Mouse (Mus musculus): ENCODE results near the gene C8g. TPM values are rescaled to one million over a fixed set of nuclear protein-coding genes. Genes with fewer than 3 reads are reported as not detected.
A peak's percentile ranks its signal among the peaks of the same experiment; 100 is the strongest.

The C8g gene
- polyA plus RNA-seq, 2 experiments from 2014 or later, result 4.5 to 4.6 TPM

DNA sequence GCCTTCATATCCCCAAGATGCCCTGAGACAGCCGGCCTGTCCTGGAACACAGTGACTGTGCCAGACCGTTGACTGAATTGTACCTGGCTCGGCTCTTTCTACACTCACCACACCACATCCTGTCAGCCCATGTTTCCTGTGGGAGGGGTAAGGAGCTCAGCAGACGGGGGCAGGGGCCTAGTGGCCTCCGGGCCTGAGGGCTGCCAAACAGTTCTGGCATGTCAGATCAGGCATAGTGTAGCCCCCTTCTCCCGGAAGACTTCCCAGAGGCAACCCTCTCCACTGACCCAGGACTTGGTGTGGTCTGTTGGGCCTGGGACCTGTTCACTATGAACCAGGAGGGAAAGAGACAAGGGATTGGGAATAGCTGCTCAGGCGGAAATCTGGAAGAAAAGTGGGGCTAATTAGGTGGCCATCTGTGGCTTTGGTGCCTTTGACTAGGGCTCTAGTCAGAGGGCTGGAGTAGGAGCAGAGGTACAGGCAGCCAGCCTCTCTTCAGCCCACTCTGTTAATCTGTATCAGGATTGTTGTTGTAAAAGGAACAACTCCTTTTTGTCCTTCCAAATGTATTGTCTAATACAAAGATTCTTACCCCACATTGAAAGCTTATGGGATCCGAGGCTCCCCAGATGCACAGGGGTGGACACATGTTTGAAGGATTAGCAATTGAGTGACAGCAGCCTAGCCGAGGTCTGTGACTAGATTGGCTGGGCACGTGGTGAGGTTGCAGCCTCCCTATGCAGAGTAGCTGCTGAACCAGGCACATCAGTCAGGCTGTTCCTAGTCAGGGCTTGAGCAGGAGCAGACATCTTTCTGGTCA is 35.5 kb downstream of the C8g start:
- ATAC-seq, result peak; percentile 85

DNA sequence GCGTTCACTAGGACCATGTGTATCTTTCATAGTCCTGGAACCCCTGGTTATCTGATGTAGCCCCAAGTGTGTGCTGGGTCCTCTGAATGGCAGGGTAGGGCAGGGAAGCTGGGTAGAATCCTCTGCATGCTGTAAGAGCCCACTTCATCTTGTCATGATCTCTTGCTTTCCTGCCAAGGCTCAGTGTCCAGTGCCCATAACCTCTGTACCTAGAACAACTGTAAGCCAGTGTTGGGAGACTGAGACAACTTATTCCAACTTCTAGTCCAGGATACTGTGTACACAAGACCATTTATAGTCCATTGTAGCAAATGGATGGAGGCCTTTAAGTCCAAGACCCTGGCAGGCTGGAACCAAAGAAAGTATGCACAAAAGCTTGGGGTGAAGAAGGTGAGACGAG is 36.3 kb downstream of the C8g start:
- no peak for ATAC-seq

DNA sequence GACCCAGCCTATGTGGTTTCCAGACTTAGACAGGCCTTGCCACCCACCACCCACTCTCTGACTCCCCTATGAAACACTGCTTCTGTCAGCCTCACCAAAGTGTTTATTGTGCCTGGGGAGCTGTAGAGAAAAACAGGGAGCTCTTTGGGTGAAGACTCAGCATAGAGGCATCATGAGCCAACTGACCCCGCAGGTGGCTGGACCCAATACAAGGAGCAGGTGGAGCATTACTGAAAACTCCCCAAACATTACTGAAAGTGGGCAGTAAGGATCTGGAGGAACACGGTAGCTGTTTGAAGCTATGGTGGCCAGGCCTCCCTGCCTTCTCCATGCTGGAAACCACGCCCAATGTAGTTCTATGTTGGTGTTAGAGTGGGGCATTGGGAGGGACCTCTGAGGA is 37.9 kb downstream of the C8g start:
- no peak for ATAC-seq

DNA sequence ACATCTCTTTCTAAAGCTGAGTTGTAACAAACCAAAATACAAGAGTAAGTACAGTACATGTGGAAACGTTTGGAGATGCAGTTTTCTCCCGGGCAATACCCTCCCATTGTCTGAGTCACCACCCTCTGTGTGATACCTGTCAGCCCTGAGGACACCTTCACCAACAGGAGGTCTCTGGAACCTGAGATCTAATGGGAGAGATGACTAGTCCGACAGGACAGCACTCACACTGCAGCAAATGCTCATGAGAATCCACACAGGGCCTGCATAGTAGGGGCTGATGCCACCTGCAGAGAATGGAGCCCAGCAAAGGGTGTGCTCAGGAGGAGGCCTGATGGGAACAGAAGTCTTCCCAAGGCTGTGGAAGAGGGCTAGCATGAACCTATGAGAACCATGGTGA is 40.1 kb downstream of the C8g start:
- ATAC-seq, result no peak

DNA sequence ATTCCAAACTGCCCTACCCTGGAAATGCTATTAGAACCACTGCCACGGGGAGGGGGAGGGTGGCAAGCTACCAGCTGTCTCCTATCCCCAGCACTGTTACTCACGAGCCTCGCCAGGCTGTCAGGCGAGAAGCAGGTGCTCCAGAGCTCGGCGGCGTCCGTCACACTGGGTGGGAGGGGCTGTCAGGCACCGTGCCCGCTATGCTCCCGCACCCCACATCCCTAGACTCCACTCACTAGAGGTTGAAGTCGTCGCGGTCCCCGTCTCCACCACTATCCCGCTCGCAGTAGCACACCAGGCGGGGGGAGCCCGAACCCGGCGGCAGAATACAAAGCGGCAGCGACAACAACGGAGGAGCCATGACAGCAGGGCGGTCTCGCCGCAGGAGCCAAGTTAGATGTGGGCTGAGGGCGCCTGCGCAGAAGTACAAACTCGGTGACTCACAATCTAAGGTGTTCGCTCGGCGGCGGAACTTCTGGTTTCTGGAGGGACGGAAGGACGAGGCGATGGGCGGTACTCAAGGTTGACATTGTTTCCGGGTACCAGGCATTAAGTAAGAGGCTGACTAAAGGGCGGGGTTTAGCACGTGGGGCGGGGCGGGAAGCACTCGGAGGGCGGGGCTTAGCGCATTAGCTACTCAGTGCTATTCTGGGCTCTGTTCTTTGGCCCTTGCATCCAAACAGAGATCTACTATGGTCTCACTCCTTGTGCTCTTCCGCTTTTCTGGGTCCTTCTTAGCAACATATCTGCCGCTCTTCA is 40.8 kb downstream of the C8g start, which contains the start of gene Paxx:
TSS of gene Paxx (minus strand) at position 544 of the 759 bp plus-strand sequence.
- ATAC-seq, result peak; percentile 88

DNA sequence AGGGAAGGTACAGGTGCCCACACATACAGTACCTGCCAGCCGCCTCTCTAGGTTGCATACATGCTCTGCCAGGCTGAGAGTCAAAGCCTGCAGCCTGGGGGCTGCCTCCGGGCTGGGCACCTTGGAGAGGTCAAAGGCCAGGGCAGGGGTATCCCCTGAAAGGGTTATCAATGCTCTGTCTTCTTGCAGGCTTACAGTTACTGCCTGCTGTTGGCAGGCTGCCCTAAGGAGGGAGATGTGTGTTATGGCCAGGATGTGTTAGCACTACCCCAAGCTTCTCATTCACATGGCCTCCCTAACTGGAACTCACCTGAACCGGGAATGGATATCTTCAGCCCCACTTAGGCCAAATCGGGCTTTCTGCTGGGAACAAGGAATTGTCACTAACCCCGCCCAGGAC is 41.4 kb downstream of the C8g start:
- no peak for ATAC-seq

DNA sequence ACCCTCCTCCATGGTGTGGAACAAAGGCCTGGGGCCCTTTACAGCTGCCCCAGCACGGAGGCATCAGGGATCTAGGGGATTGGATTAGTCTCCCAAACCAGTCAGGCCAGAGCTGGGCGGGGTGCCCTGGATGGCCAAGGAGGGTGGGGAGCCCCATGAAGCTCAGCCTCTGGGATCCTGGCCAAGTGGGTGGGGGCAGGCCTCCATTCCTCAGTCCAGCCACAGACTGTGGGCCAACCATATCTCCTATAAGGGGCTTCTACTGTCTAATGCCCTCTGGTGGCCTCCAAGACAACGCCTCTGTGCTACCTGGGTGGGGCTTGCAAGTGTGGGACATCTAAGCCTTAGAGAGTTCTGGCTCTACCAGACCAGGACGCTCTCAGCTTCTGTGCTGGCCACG is 42.6 kb downstream of the C8g start:
- no peak for ATAC-seq

DNA sequence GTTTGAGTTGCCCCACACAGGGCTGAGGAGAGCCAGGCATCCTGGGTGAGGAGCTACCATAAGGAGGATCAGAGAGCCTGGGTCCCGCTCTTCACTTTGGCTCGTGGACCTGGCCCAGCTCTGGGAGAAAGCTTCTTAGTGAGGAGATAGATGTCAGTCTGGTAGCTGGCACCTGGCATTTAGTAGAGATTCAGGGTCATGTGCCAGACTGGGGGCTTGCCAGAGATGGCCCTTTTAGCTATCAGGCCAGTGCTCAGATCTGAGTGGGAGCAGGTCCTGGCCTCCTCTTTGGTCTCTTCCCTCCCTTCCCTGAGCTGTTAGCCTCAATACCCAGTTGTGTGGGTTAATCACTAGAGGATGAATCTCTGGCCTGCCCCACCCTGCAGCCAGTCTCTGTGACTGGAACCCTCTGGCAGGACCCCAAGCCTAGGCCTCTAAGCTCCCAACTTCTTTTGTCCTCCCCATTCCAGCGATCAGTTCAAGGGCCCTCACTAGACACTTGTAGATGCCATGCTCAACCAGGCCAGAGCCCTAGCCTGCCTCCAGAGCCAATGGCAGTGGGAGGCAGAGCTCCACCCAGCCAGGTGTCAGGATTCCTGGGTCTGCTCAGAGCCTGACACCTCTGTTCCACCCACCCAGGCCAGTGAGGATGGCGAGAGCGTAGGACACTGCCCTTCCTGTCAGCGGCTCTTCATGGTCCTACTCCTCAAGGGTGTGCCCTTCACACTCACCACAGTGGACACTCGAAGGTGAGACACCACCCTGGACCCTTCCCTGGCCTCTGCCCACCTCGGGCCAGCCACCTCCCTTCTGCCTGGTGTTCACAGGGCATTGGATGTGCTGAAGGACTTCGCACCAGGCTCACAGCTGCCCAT is 44.3 kb downstream of the C8g start:
- no peak for ATAC-seq

DNA sequence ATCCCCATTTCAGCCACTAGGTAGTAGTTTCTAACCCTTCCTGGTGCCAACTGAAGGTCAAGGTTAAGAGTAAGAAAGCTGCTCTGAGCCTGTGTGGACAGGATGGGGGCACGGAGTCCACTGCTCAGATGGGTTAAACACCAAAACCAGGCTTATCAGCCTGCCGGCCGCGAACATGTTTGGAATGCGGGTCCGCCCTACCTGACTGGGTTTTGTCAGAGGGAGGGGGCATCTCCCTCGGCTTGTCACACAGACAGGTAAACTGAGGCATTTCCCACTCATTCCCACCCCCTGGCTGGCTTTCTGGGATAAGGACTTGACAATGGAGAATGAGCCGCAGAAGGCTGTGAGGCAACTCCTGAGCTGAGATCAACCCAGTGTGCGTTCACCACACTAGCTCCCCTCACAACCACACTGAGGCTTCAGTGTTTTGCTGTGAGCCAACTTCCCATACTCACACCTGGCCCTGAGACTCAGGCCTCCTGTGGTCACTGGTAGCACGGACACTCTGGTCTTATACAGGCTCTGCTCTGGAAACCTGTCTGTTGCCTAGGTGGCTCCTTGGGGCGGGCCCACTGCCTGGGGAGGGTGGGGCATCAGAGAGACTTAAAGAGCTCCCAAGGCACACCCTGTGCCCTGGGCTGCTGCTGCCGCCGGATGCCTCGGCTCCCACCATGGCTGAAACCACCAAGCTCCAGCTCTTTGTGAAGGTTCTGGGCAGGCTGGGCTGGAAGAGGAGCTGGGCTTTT is 45.1 kb downstream of the C8g start, which contains the start of gene Clic3:
TSS of gene Clic3 (plus strand) at position 634 of the 749 bp plus-strand sequence.
- ATAC-seq, result no peak

DNA sequence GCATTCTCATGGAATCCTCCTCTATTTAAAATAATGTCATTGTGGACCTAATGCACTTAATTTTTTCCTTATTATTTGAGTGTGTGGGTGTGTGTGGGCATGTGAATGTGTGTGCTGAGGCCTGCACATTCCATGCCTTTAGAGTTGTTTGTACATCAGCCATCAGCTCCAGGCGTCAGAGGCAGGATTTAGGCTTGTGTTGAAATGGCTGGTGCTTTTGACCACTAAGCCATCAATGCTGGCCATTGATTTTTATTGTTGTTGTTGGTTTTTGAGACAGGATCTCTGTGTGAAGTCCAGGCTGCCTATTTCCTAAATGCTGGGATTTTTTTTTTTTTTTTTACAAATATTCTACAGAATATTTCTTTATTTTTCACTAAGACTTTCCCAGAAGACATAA is 48.6 kb downstream of the C8g start:
- ATAC-seq, result no peak

DNA sequence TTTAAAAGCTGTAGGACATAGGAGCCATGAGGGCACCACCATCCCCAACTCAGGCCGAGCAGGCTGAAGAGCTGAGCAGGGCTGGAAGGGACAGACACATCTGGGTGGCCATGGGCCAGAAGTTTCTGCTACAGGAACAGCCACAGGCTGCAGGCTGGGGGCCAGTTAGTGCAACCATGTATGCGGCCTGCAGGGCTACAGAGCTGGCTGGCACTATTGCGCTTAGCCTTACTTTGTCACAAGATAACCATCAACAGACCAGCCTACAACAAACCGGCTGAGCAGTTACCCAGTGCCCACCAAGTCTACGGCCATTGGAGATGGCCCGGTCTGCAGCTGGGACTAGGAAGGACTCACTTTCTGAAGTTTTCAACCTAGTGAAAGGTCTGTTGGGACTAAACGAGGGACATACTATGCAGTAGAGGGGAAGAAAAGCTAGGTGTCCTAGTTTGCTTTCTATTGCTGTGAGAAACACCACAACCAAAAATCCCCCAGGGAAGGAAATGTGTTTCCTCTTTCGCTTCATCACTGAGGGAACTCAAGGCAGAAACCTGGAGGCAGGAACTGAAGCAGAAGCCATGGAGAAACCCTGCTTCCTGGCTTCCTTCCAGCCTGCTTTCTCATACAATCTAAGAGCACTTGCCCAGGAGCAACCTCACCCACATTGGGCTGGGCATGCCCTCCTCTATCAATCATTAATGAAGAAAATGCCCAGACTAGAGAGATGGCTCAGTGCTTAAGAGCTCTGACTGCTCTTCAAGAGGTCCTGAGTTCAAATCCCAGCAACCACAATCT is 50.5 kb downstream of the C8g start:
- ATAC-seq, result no peak

Other genes starting within 250 kb of the C8g start
- gene Tmem203, start 246.3 kb downstream of the C8g start, polyA plus RNA-seq (2017; shearing (Covaris generic)), result 10 to 100 TPM in 1 of 2 experiments, 1 to 10 TPM in 1; 9.5 to 10.4 TPM
- 1 to 10 TPM; 1.8 to 3.8 TPM for gene Tprn, start 239.1 kb downstream of the C8g start, polyA plus RNA-seq (2017; shearing (Covaris generic))
- 100 to 1,000 TPM; 124 to 131 TPM for gene Ssna1, start 229.3 kb downstream of the C8g start, polyA plus RNA-seq (2017; shearing (Covaris generic))
- 10 to 100 TPM; 34.8 to 54.1 TPM for gene Anapc2, start 229.2 kb downstream of the C8g start, polyA plus RNA-seq (2017; shearing (Covaris generic))
- not detected for gene Tmem210, start 213.6 kb downstream of the C8g start, polyA plus RNA-seq (2017; shearing (Covaris generic))
- gene Lrrc26, start 211.8 kb downstream of the C8g start, polyA plus RNA-seq (2017; shearing (Covaris generic)), result not detected
- gene Grin1, start 182.5 kb downstream of the C8g start, polyA plus RNA-seq (2017; shearing (Covaris generic)), result not detected
- gene Man1b1, start 169.4 kb downstream of the C8g start, polyA plus RNA-seq (2017; shearing (Covaris generic)), result 10 to 100 TPM; 21.7 to 32.4 TPM
- 10 to 100 TPM; 15.5 to 24.6 TPM for gene Dpp7, start 145.4 kb downstream of the C8g start, polyA plus RNA-seq (2017; shearing (Covaris generic))
- 10 to 100 TPM; 18.0 to 18.8 TPM for gene Uap1l1, start 136.0 kb downstream of the C8g start, polyA plus RNA-seq (2017; shearing (Covaris generic))
- 1 to 10 TPM in 1 of 2 experiments, under 1 TPM in 1; 0.58 to 1.2 TPM for gene Sapcd2, start 129.4 kb downstream of the C8g start, polyA plus RNA-seq (2017; shearing (Covaris generic))
- not detected for gene Entpd2, start 105.8 kb downstream of the C8g start, polyA plus RNA-seq (2017; shearing (Covaris generic))
- 1 to 10 TPM; 1.4 to 2.3 TPM for gene Npdc1, start 102.4 kb downstream of the C8g start, polyA plus RNA-seq (2017; shearing (Covaris generic))
- 10 to 100 TPM in 1 of 2 experiments, 1 to 10 TPM in 1; 4.0 to 11.7 TPM for gene Fut7, start 78.5 kb downstream of the C8g start, polyA plus RNA-seq (2017; shearing (Covaris generic))
- 10 to 100 TPM; 31.9 to 45.3 TPM for gene Abca2, start 73.0 kb downstream of the C8g start, polyA plus RNA-seq (2017; shearing (Covaris generic))
- 1 to 10 TPM; 1.2 to 2.2 TPM for gene Clic3, start 44.9 kb downstream of the C8g start, polyA plus RNA-seq (2017; shearing (Covaris generic))
- gene Paxx, start 40.6 kb downstream of the C8g start, polyA plus RNA-seq (2017; shearing (Covaris generic)), result 100 to 1,000 TPM in 1 of 2 experiments, 10 to 100 TPM in 1; 74.7 to 102 TPM
- gene Ptgds, start 31.7 kb downstream of the C8g start, polyA plus RNA-seq (2017; shearing (Covaris generic)), result not detected
- gene Lcn12, start 7.8 kb downstream of the C8g start, polyA plus RNA-seq (2017; shearing (Covaris generic)), result not detected
- gene Fbxw5, start 969 bp downstream of the C8g start, polyA plus RNA-seq (2017; shearing (Covaris generic)), result 100 to 1,000 TPM in 1 of 2 experiments, 10 to 100 TPM in 1; 60.7 to 143 TPM
- 100 to 1,000 TPM in 1 of 2 experiments, 10 to 100 TPM in 1; 83.7 to 125 TPM for gene Traf2, start 45.2 kb upstream of the C8g start, polyA plus RNA-seq (2017; shearing (Covaris generic))
- gene Edf1, start 56.1 kb upstream of the C8g start, polyA plus RNA-seq (2017; shearing (Covaris generic)), result 100 to 1,000 TPM; 257 to 281 TPM
- 1 to 10 TPM; 1.6 to 4.7 TPM for gene Mamdc4, start 73.1 kb upstream of the C8g start, polyA plus RNA-seq (2017; shearing (Covaris generic))
- gene Phpt1, start 73.5 kb upstream of the C8g start, polyA plus RNA-seq (2017; shearing (Covaris generic)), result 10 to 100 TPM; 53.9 to 66.8 TPM
- not detected for gene Ajm1, start 80.0 kb upstream of the C8g start, polyA plus RNA-seq (2017; shearing (Covaris generic))
- gene Rabl6, start 106.8 kb upstream of the C8g start, polyA plus RNA-seq (2017; shearing (Covaris generic)), result 10 to 100 TPM; 17.0 to 20.1 TPM
- gene Ccdc183, start 116.0 kb upstream of the C8g start, polyA plus RNA-seq (2017; shearing (Covaris generic)), result not detected
- gene Tmem141, start 120.3 kb upstream of the C8g start, polyA plus RNA-seq (2017; shearing (Covaris generic)), result under 1 TPM in 1 of 2 experiments, not detected in 1; 0.94 TPM
- 1 to 10 TPM; 1.8 to 3.5 TPM for gene Fcna, start 126.3 kb upstream of the C8g start, polyA plus RNA-seq (2017; shearing (Covaris generic))
- gene Lcn8, start 151.4 kb upstream of the C8g start, polyA plus RNA-seq (2017; shearing (Covaris generic)), result not detected
- not detected for gene Lcn5, start 156.2 kb upstream of the C8g start, polyA plus RNA-seq (2017; shearing (Covaris generic))
- gene Lcn6, start 175.1 kb upstream of the C8g start, polyA plus RNA-seq (2017; shearing (Covaris generic)), result not detected
- 1 to 10 TPM in 1 of 2 experiments, under 1 TPM in 1; 0.69 to 3.0 TPM for gene Lcn10, start 181.0 kb upstream of the C8g start, polyA plus RNA-seq (2017; shearing (Covaris generic))
- not detected for gene Obp2a, start 198.3 kb upstream of the C8g start, polyA plus RNA-seq (2017; shearing (Covaris generic))
- 100 to 1,000 TPM; 100 to 127 TPM for gene Bmyc, start 205.0 kb upstream of the C8g start, polyA plus RNA-seq (2017; shearing (Covaris generic))
- not detected for gene Obp2b, start 235.3 kb upstream of the C8g start, polyA plus RNA-seq (2017; shearing (Covaris generic))